Mouse (Mus musculus) ovary, postnatal 36 days (tissue): ENCODE measurements around the gene Dennd2c.

ENCODE experiments used
- DNase-seq: peaks from one replicate; pipeline ENCODE4 v3.0.0; 2022; ENCODE audit warnings: low spot score, mixed read lengths

Gene Dennd2c

DNA sequence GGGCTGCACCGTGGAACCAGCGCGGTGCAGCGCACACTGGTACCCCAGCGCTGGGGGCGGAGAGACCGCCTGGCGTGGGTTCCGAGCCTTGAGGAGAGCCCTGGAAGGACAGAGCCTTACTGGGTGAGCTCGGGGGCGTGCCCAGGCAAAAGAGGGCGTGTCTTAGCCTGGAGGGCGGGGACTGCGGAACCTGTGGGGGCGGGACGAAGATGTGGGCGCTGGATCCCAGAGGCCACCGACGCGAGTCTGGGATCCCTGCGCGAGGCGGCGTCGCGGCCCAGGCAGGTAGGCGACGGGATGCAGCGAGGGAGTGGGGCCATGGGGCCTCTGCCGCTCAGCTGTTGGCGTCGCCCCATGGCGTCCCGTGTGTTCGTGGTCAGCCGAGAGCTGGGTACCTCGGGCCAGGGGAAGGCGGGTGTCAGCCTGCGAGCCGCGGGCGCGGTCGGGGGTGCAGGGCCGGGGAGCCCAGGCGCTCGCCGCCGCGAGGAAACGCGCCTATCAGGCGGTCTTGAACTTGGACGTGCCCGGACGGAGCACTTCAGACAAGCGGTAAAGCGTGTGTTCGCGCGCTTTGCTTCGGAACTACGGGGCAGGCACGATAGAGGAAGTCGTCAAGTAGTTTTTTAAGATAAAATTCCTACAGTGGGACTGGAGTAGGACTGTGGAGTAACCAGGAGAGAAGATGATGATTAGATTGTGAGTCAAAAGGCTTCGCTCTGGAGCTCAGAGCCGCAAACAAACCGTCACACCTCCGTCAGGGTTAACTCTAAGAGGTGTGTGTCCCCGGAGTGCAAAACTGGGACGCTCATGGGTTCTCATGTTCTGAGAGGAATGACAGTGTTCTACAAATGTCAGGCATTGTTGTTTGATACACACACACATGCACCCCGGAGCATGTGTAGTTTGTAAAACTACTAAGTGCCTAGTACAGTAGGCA lies at the start of gene Dennd2c:
TSS of gene Dennd2c (plus strand) at position 151 of the 937 bp plus-strand sequence.
- peak; percentile 98 for DNase-seq

DNA sequence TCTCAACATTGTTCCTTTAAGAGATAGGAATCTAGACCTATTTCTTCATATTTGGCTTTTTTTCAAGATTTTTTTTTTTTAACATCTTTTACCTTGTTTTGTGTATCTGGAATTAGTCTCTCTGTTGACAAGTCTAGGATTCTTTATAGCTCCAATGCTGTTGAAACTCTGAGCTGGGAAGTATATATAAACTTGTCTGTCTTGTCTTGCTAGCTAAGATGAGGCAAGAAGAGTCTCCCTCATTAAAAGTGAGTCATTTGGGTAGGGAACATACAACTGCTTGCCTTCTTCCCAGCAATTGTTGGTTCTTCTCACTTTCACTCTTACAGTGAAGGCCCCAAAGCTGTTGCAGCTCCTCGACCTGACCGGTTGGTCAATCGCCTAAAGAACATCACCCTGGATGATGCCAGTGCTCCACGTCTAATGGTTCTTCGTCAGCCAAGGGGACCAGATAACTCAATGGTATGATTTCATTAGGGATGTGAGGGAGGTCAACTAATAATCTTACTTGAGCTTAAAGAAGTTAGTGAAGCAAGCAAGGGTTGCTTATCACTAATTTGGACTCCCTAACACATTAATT lies 46.3 kb upstream of the Dennd2c start:
- DNase-seq: no peak

DNA sequence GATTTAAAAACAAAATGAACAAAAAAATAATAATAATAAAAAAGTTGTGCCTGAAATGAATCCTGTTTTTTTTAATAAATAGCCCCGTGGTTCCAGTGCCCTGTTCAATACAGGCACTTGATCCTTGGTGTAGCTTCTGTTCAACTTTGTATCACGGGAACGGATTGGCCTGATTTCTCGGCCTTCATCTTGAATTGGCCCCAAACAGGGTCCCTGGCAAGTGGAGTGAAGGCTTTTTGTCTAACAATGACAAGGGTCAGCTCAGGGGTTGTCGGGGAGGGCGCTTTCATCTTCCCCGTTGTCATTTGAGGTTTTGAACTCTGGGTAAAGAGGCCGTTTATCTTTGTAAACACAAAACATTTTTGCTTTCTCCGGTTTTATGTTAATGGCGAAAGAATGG lies 44.7 kb upstream of the Dennd2c start:
- DNase-seq: no peak

DNA sequence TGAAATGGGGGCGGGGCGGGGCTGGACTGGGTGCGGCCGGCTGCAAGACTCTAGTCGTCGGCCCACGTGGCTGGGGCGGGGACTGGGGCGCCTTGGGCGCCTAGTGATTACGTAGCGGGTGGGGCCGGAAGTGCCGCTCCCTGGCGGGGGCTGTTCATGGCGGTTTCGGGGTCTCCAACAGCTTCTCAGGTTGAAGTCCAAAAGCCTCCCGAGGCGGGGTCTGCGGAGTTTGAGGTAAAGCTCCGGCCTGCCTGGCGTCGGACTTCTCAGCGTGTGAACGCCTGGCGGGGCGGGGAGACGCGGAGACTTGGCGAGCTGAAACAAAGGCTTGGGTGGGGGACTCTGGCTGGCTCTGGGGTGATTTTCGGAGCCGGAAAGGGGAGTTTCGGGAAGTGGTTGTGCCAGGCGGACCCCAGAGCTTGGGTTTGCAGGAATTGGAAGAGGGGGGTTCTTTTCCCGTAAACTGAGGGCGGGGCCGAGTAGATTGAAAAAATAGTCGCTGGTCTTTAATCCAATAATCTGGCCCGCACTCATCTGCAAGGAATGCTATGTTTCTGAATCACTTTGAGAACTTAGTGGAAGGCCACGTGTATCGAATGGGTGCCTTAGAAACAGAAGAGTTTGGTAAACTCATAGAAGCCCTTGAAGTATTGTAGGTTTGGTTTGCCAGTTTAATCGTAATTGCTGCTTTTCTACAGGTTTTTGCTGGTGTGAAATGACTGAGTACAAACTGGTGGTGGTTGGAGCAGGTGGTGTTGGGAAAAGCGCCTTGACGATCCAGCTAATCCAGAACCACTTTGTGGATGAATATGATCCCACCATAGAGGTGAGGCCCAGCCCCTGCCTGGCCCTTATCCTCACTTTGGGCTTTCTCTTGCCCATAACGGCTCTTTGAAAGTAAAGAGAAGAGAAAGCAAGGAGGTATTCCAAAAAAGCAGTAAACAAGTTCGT lies 43.9 kb upstream of the Dennd2c start, which contains the start of gene Nras:
TSS of gene Nras (plus strand) at position 79 of the 951 bp plus-strand sequence.
- DNase-seq: peak; percentile 94

DNA sequence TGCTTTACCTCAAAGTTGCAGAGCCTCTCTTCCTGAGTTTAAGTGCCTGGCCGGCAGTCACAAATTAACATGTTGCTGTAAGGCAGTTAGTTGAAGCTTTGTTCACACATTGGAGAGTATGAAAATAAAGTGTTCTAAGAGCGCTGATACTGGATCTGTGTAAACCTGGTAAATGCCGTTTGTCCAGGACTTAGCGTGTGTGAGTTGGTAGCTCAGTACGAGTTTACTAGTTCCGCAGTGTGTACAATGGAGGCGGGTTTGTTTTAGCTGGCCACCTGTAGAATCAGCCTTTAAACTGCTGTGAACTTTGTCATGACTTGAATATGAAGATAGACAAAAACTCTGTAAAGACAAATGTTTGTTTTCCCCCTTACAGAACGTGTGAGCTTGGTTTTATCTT lies 35.5 kb upstream of the Dennd2c start:
- no peak for DNase-seq

DNA sequence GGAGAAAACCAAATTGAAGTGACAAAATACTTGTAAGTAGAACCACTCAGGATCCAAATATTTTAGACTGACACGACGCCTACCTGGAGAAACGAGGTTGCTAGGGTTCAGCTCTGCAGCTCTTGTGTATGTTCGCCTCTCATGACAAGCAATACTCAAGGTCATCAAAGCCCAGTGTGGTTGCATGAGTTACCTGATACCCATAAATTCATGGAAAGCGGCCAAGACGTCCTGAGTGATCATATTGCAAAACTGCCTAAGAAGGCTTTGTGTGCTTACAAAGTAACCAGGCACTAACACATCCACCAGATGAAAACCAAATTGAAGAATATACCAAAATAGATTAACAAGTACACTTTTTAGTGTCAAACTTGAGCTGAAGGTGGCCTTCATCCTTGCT lies 33.4 kb upstream of the Dennd2c start:
- no peak for DNase-seq

DNA sequence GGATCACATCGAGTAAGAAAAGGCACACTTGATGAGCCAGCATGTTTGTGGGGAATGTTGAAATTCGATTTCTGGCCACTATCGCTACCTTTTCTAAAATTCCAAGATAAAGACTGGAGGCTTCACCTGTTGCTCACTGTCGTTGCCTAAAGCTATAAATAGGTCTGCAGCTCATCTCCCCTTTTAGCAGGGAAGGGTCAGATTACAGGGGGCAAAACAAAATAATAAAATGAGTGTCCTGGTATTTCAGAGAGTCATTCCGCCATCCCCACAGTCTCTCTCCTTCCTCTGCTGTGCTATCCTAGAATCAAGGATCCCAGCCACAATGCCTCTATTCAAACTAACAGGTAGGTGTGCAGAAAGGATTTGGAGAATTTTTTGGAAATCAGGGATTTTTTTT lies 28.6 kb upstream of the Dennd2c start, which contains the start of gene Ampd1:
TSS of gene Ampd1 (plus strand) at position 244 of the 400 bp plus-strand sequence.
- no peak for DNase-seq

DNA sequence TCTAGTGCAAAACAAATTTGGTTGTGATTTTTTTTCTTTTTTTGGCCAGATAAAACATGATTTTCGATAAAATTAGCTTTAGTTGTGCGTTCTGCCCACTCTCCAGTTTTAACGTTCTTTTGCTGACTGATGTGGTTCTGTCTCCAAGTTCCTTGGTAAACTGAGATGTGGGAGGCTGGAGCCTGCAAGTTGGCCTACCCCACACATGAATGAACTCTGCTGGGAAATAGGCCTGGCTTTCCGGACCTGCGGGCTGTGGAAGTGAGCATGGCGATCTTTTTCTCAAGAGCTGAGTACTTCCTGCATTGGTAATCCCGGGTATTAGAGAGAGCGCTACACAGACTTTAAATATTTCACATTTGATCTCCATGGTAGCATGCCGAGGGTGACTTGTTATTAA lies 26.5 kb upstream of the Dennd2c start:
- DNase-seq: no peak

DNA sequence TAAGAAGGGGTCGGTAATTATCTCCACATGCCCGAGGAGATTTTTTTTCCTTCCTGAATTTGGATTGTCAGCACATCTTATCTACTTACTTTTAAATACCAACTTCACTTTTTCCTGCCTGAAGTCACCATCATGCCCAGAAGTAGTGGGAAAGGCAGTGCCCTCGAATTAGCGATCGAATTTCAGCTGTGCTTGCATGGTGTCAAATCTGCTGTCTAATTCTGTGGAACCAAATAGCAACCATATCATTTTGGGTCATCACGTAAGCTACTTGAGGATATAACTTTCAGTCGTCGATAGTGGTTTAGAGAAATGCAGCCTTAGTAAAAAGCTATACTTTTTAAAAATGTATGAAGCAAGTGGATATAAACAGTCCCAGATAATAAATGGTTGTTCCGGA lies 25.9 kb upstream of the Dennd2c start:
- DNase-seq: no peak

DNA sequence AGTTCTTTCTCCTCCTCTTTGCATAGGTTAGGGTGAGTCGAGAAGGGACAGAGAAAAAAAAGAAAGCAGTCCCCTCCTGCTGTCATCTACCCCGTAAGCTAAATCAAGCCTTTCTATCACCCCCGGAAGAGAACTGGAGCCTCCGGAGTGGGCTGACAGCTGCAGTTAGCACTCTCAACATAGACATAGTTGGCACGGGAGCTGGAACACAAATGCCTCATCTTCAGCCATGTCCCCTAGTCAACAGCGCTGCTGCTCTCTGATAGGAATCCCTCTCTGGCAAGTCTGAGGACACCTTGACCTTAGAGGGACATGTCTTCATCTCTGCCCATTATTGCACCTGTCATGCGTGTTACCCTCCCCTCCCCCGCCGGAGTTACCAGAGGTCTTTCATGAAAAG lies 23.1 kb upstream of the Dennd2c start:
- DNase-seq: no peak

DNA sequence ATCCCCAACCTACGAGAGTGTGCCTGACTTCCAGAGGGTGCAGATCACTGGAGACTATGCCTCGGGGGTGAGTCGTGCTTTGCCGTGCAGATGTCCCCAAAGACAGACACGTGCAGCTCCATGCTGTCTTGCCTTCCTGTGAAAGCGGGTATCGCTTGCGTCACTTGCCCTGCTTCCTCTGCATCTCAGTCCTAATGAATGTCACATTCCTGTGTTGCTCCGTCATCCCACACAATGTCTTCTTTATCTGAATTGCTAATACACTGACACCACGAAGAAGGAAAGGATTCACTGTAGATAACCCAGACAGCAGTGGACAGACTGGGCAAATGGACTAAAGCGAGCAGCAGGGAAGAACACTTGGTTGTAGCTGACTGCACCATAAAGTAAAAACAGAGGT lies 21.4 kb upstream of the Dennd2c start:
- no peak for DNase-seq

DNA sequence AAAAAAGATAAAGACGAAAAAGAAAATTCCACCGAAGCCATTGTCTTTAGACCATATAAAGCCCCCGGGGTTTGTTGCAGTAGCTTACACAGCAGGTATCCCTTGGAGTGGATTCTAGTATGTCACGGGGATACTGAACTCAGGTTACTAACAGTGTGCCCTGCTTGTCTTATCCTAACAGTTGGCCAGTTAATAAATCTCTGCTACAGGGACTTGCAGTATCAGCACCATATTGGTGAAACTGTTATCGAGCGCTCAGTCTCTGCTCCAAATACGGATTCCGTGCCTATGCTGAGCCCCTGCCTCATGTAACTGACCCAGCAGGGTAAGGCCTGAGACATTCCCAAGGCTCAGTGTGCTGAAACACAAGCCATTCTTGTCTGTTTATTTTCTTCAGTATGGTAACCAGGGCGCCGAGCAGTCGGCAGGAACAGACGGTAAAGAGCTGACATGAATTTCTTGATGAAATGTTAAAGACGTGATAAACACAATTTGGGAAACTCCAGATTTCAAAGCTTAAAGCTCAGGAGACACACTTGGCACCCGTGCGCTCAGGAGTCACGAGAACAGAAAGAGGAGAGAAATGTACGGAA lies 20.4 kb upstream of the Dennd2c start:
- no peak for DNase-seq

DNA sequence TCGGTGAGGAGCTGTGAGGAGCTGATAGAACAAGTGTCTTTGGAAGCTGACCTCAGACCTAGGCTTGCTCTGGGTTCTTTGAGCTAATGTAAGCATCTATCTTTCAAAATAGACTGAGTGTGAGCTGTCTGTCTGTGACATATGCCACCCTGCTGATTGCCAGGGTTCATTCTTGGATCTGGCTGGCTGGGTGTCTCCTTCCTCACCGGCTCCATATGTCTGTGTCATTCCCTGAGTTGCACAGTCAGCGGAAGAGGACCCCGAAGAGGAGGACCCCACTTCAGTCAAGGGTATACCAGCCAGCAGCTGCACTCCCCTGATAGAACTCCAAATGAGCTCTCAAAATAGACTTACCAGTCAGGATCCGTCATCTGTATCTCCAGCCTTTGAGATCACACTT lies 19.6 kb upstream of the Dennd2c start:
- no peak for DNase-seq

DNA sequence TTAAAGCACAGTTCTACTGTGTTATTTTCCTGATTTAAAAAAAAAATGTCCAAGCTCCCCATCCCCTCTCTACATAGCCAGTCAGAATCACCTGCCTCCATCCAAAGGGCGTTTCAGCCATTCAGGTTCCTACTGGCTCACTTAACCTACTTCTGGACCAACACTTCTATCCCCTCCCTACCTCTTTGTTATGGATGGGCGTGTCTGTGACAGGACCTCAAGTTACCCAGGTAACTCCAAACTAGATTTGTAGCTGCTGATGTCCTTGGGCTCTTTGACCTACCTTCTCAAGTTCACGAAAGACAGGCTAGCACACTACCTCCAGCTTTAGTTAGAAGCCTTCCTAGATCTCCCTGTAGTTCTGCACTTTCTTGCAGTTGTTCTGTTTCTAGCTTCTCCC lies 16.4 kb upstream of the Dennd2c start:
- DNase-seq: no peak

DNA sequence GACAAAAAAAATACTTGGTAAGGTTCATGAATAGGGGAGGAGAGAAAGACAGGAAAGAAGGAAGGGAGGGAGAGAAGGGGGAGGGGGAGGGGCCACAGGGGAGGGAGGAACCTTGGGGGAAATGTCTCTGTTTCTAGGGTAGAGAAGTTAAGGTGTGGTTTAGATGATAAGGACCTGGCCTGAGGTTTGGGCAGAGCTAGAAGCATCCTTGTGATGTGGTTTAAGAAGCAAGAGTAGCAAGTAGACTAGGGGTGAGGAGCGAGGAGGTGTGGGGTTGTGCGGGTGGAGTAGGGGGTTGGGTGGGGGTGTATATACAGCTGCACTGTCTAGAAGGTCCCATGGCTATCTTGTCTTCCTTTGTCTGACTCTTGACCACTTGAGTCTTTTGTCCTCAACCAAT lies 10.7 kb upstream of the Dennd2c start:
- DNase-seq: no peak

DNA sequence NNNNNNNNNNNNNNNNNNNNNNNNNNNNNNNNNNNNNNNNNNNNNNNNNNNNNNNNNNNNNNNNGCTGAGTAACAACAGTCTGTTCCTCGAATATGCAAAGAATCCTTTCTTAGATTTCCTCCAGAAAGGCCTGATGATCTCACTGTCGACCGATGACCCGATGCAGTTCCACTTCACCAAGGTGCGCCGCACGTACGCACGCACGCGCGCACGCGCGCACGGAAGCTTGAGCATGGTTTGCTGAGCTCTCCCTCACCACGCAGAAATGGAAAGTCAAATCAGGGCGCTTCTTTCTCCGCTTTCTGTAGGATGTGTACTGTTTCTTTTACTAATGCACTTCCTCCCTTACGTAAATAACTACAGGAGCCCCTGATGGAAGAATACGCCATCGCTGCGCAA lies 3.7 kb upstream of the Dennd2c start:
- DNase-seq: no peak

DNA sequence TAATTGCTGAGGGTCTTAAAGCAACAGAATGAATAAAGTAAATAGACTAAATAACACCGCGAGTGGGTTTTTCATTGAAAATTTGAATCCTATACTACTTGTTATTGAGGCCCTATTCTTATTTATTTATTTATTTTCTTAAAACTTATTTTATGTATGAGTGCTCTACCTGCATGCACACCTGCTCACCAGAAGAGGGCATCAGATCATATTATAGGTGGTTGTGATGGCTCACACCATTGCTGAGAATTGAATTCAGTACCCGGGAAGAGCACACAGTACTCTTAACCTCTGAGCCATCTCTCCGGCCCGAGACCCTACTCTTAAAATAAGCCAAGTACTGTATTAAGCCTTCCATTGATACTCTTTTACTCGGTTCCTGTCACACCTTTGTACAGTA lies 2.7 kb upstream of the Dennd2c start:
- DNase-seq: no peak

DNA sequence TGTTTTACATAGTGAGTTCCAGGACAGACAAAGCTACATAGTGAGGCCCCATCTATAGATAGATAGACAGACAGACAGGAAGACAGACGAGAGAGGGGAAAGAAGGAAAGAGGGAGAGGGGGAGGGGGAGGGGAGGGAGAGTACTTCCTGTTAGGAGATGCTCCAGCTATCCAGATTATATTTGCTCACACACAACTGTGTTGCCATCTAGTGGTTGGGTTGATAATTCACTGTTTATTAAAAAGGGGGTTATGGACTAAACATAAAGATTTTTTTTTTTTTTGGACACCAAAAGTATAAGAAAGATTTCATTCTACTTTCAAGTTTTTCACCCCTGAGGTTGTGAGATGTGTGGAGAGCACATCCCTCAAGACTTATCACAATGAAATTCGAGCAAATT lies 1.7 kb upstream of the Dennd2c start:
- DNase-seq: no peak

DNA sequence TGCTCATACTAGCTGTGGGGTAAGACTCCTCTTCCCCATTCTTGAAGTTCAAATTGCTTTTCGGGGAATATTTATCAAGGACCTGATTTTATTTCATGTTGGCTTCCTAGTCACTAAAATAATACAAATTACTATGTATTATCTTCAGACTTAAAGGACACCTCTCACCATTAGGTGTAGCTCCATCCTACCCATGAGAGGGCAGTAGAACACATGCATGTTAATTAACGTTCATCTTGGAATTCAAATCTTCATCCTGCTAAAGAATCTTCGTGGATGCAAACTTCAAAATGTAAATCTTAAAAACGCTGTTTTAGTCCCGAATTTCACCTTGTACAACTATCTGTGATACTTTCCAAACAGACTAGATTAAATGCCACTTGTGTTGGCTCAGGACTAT lies 1.2 kb upstream of the Dennd2c start:
- no peak for DNase-seq

DNA sequence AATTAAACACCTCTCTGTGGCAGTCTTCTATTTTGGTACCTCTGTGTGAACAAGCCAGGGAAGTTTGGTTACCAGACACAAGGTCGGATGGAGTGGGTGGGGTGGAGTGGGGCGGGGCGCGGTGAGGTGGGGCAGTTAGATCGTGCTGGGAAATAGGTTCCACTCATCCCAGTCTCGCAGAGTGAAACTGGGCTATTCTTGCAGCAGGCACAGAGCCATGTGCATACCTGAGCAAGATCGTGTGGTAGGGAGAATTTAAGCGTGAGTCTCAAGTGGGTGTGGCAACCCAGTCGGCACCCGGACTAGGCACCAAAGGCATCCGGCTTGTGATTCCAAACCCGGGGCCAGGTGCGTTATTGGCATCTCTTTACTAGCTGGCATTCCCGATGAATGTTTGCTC lies 495 bp upstream of the Dennd2c start:
- DNase-seq: no peak

DNA sequence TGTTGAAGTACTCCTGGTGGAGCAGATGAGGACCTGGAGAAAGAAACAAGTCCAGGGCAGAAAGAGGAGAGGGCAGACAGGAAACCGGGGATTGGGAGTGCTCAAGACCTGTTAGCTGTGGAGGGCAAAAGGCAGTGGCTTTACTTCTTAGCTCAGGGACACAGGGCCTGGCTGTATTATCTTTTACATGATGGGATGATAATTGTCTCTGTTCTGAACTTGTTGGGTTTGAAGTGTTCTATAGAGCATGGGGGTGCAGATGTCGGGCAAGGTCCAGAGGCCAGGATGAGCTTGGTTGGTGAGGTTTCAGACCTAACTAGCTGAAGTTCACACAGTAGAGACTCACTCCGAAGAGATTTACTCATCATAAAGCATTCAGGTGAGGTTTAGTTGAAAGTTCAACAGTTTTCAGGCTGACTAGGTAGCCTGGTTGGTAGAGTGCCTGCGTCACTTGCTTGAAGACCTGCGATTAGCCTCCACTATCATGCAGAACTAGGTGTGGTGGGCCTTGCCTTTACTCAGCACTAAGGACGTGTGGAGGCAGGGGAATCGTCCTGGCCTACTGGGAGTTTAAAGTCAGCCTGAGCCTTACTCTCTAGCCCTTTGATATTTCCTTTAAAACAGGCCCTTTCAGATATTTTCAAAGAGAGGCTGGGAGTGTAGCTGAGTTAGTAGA lies 5.3 kb downstream of the Dennd2c start:
- no peak for DNase-seq
